In the genomic region with DNA sequence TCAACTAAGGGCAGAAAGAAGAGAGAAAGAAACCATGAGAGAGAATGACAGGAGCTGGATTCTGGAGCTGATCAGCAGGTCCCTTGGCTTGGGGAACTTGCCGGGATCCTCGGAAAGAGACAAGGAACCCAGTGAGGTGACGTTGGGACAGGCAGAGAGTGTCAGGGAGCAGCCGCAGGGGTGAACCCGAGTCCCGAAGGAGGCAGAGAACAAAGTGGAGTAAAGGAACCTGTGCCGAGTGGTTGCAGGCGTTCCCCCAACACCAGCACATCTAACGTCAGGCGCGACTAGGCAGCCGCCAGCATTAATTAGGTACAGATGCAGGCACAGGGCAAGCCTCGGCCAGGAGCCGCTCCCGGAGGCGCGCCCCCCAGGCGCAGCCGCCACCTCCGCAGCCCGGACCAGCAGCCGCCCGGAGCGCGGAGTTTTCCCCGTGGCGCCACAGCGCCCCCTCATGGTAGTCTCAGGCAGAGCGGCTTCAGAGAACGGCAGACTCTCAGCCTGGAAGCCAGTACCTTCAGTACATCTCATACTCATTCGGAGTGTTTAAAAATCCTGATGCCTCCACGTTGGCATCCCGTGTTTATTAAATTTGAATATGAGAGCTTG, we compare ENCODE assay signal across 8 mouse cellular contexts. TPM values are rescaled to one million over a fixed set of nuclear protein-coding genes. Genes with fewer than 3 reads are reported as not detected.
A peak's percentile ranks its signal among the peaks of the same experiment; 100 is the strongest.
DNase-seq lines count a peak whose midpoint lies in the region; ATAC-seq and TF ChIP-seq lines count a peak whose summit lies in the region.

No protein-coding gene starts in this region.

- H3K4me1 ChIP-seq in bone marrow macrophage, adult 2 months (ENCODE audit: control insufficient read depth, insufficient read depth, low read length) = no peaks in the 10 kb centered on the region
- peaks cover 9% of the 10 kb centered on the region for H3K4me1 ChIP-seq in embryonic fibroblast, embryonic 13.5 days (ENCODE audit: control insufficient read depth, insufficient read depth, low read length)
- H3K4me1 ChIP-seq in heart, embryonic 11.5 days (ENCODE audit: control insufficient read depth, insufficient read depth, low read length) = no peaks in the 10 kb centered on the region; the same call in none of the 2 replicates
- H3K4me1 ChIP-seq in kidney, embryonic 16.5 days (ENCODE audit: insufficient read depth, low read length) = peaks cover 13% of the 10 kb centered on the region; the same call in 1 of the 2 replicates
- H3K4me1 ChIP-seq in liver, embryonic 11.5 days (replicated peaks; ENCODE audit: control insufficient read depth, insufficient read depth, low read length) = peaks cover 12% of the 10 kb centered on the region; the same call in 1 of the 2 replicates

- peak; percentile 85 for TF ChIP-seq CTCF in bone marrow macrophage, adult 2 months (IDR thresholded peaks at IDR 0.05; ENCODE audit: low read depth, low read length)
- peak; percentile 78 for TF ChIP-seq CTCF in embryonic fibroblast, embryonic 13.5 days (IDR thresholded peaks at IDR 0.05; ENCODE audit: borderline replicate concordance, insufficient read depth, low read length)

- TF ChIP-seq POLR2A in bone marrow macrophage, adult 2 months (IDR thresholded peaks at IDR 0.05; ENCODE audit: borderline replicate concordance, low read depth, low read length) = no peak
- no peak for TF ChIP-seq POLR2A in embryonic fibroblast, embryonic 13.5 days (IDR thresholded peaks at IDR 0.05; ENCODE audit: low read depth, low read length)

- H3K27ac ChIP-seq in bone marrow macrophage, adult 2 months (ENCODE audit: insufficient read depth, low read depth, low read length) = no peak overlapping the region
- H3K27ac ChIP-seq in embryonic fibroblast, embryonic 13.5 days (ENCODE audit: insufficient read depth, low read length) = peak overlapping the region; percentile 58
- no peak overlapping the region for H3K27ac ChIP-seq in heart, embryonic 11.5 days (ENCODE audit: low read depth, low read length)
- no peak overlapping the region for H3K27ac ChIP-seq in kidney, embryonic 16.5 days (ENCODE audit: low read length)
- no peak overlapping the region for H3K27ac ChIP-seq in liver, embryonic 11.5 days (ENCODE audit: low read depth, low read length)

- peak overlapping the region; percentile 77 for H3K4me2 ChIP-seq in heart, embryonic 11.5 days
- peak overlapping the region; percentile 58 for H3K4me2 ChIP-seq in kidney, embryonic 16.5 days (replicated peaks; ENCODE audit: low read depth, low read length)
- H3K4me2 ChIP-seq in liver, embryonic 11.5 days = peak overlapping the region; percentile 72

- H3K9ac ChIP-seq in heart, embryonic 11.5 days (ENCODE audit: low read depth, low read length) = peak overlapping the region; percentile 29; the same call in 1 of the 2 replicates
- peak overlapping the region; percentile 46 for H3K9ac ChIP-seq in kidney, embryonic 16.5 days (replicated peaks; ENCODE audit: low read length)
- H3K9ac ChIP-seq in liver, embryonic 11.5 days (ENCODE audit: low read depth, low read length) = peak overlapping the region; percentile 31; the same call in 1 of the 2 replicates

- WGBS in heart, embryonic 11.5 days (ENCODE audit: insufficient replicate concordance) = 1% methylated on average over 33 of the region's 33 CpGs
- 1% methylated on average over 33 of the region's 33 CpGs for WGBS in kidney, embryonic 16.5 days
- WGBS in liver, embryonic 11.5 days = 2% methylated on average over 33 of the region's 33 CpGs

- DNase-seq in B cell, adult 2 months = peak; percentile 90 to 92
- peak; percentile 83 for DNase-seq in liver, embryonic 11.5 days (ENCODE audit: low spot score)
- DNase-seq in naive thymus-derived CD4-positive, alpha-beta T cell, adult 2 months (ENCODE audit: low read depth) = peak; percentile 84
- DNase-seq in splenic B cell, adult 2 months (ENCODE audit: low read depth, low spot score) = peak; percentile 86

- peak; percentile 22 for ATAC-seq in heart, embryonic 11.5 days (replicated peaks; ENCODE audit: insufficient number of reproducible peaks, low FRiP score, low TSS enrichment)
- peak; percentile 84 for ATAC-seq in kidney, embryonic 16.5 days (ENCODE audit: low FRiP score, low TSS enrichment)
- peak; percentile 65 for ATAC-seq in liver, embryonic 11.5 days (replicated peaks; ENCODE audit: low FRiP score)

- H3K4me3 ChIP-seq in bone marrow macrophage, adult 2 months (ENCODE audit: insufficient read depth, low read length) = peak overlapping the region; percentile 21
- no peak overlapping the region for H3K4me3 ChIP-seq in embryonic fibroblast, embryonic 13.5 days (ENCODE audit: insufficient read depth, low read length)
- peak overlapping the region; percentile 38 for H3K4me3 ChIP-seq in heart, embryonic 11.5 days (ENCODE audit: low read depth, low read length)
- peak overlapping the region; percentile 43 for H3K4me3 ChIP-seq in kidney, embryonic 16.5 days (ENCODE audit: low read length)
- H3K4me3 ChIP-seq in liver, embryonic 11.5 days (ENCODE audit: low read depth, low read length) = peak overlapping the region; percentile 42

- no peaks in the 10 kb centered on the region for H3K9me3 ChIP-seq in heart, embryonic 11.5 days (replicated peaks; ENCODE audit: control insufficient read depth, low read length)
- H3K9me3 ChIP-seq in kidney, embryonic 16.5 days (ENCODE audit: low read length) = no peaks in the 10 kb centered on the region; the same call in 1 of the 2 replicates
- no peaks in the 10 kb centered on the region for H3K9me3 ChIP-seq in liver, embryonic 11.5 days (ENCODE audit: control insufficient read depth, low read length)

- no peaks in the 10 kb centered on the region for H3K36me3 ChIP-seq in heart, embryonic 11.5 days (ENCODE audit: control insufficient read depth, insufficient read depth, low read length)
- no peaks in the 10 kb centered on the region for H3K36me3 ChIP-seq in kidney, embryonic 16.5 days (ENCODE audit: insufficient read depth, low read length)
- H3K36me3 ChIP-seq in liver, embryonic 11.5 days (ENCODE audit: control insufficient read depth, insufficient read depth, low read length) = no peaks in the 10 kb centered on the region
- 0 out of 2 replicates have a peak, but pooled peaks cover 2% of the 10 kb centered on the region for H3K36me3 ChIP-seq in splenic B cell, adult 2 months (ENCODE audit: control insufficient read depth, insufficient read depth, low read length, poor library complexity, severe bottlenecking)

- peaks cover 40% of the 10 kb centered on the region for H3K27me3 ChIP-seq in heart, embryonic 11.5 days (ENCODE audit: control insufficient read depth, insufficient read depth, low read length)
- peaks cover 15% of the 10 kb centered on the region for H3K27me3 ChIP-seq in kidney, embryonic 16.5 days (ENCODE audit: insufficient read depth, low read length)
- peaks cover 21% of the 10 kb centered on the region for H3K27me3 ChIP-seq in liver, embryonic 11.5 days (replicated peaks; ENCODE audit: control insufficient read depth, insufficient read depth, low read length)
- no peaks in the 10 kb centered on the region for H3K27me3 ChIP-seq in splenic B cell, adult 2 months (ENCODE audit: control insufficient read depth, insufficient read depth, low read length, poor library complexity, severe bottlenecking)

RNA-seq across cellular contexts. Expression of a gene that starts 31.1 kb away (rescaled TPM):
- polyA plus RNA-seq in bone marrow macrophage, adult 2 months (2012; ENCODE audit: insufficient read depth, insufficient read length, missing spikeins) = not detected in 2 replicates
- polyA plus RNA-seq in embryonic fibroblast, embryonic 13.5 days (2011; ENCODE audit: insufficient read length, low read depth, missing spikeins) = 0.43 and 0.67 TPM in 2 replicates
- polyA plus RNA-seq in heart, embryonic 11.5 days (2014; fragmentation: Nextera tagmentation; extraction: Ambion mirVana) = not detected in 2 replicates
- polyA plus RNA-seq in kidney, embryonic 16.5 days (2015; fragmentation: Nextera tagmentation; extraction: Ambion mirVana) = not detected in 2 replicates
- polyA plus RNA-seq in liver, embryonic 11.5 days (2014; fragmentation: Nextera tagmentation; extraction: Ambion mirVana) = 1.3 and 1.5 TPM in 2 replicates

RNA-seq across cellular contexts. Expression of a gene that starts 46.9 kb away (rescaled TPM):
- not detected in 2 replicates for polyA plus RNA-seq in bone marrow macrophage, adult 2 months (2012; ENCODE audit: insufficient read depth, insufficient read length, missing spikeins)
- polyA plus RNA-seq in embryonic fibroblast, embryonic 13.5 days (2011; ENCODE audit: insufficient read length, low read depth, missing spikeins) = 96.3 and 98.3 TPM in 2 replicates
- 0.48 and 0.84 TPM in 2 replicates for polyA plus RNA-seq in heart, embryonic 11.5 days (2014; fragmentation: Nextera tagmentation; extraction: Ambion mirVana)
- 1.6 and 1.7 TPM in 2 replicates for polyA plus RNA-seq in kidney, embryonic 16.5 days (2015; fragmentation: Nextera tagmentation; extraction: Ambion mirVana)
- 0.08 and 0.14 TPM in 2 replicates for polyA plus RNA-seq in liver, embryonic 11.5 days (2014; fragmentation: Nextera tagmentation; extraction: Ambion mirVana)

Comparison
In these comparisons a context has a peak if more than half of its experiments do, and no peak if none do; other contexts are left out.
1. ATAC-seq: peak in every context shown above with its lines; median percentile 84 in kidney, embryonic 16.5 days; 65 in liver, embryonic 11.5 days; 22 in heart, embryonic 11.5 days.
2. RNA of a gene that starts 46.9 kb away (polyA plus RNA-seq): 96.3 to 98.3 TPM in embryonic fibroblast, embryonic 13.5 days; 1.6 to 1.7 TPM in kidney, embryonic 16.5 days, 0.48 to 0.84 TPM in heart, embryonic 11.5 days, 0.08 to 0.14 TPM in liver, embryonic 11.5 days and not detected in bone marrow macrophage, adult 2 months; every median in the first group is over 10 times any median in the second.
3. Peak in every context shown above with its lines, with median percentiles within 50 percentile points of each other: DNase-seq, H3K4me2 ChIP-seq and H3K9ac ChIP-seq.